Mouse (Mus musculus) CD4-positive, CD25-positive, alpha-beta regulatory T cell, adult 4 months (primary cell): ENCODE measurements at regions not wholly inside any gene's neighbourhood (a gene's known extent, or its start where the extent isn't known, plus 50 kb on each side); places are given as distances from the start of the nearest gene placed in this dataset.

Experiments
- ATAC-seq: one replicate; pipeline ENCODE4 v1.8.0; 2017

DNA sequence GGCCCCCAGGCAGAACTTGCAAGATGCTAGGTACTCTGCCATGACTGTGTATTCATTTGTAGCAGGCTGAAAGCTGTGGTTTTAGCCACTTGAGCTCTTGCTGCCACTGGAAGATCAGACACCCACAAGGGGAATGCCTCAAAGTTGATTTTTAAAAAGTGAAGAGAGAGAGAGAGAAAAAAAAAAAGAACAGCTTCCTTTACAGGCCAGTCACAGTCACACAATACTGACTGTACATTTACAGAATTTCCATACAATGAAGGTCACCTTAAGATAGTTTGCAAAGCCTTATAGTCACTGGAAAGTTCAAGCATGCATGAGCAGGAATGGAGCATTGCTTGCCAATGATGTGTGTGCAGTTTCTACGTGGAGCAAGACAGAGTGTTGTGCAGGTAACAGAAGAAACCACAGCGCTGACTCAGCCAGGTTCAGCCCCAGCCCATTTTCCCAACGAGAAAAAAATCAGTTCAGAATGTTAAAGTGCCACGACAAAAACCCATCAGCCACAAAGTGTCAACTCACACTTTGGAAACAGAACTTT lies 109.3 kb upstream of the Ado start:
- peak; percentile 50 for ATAC-seq

DNA sequence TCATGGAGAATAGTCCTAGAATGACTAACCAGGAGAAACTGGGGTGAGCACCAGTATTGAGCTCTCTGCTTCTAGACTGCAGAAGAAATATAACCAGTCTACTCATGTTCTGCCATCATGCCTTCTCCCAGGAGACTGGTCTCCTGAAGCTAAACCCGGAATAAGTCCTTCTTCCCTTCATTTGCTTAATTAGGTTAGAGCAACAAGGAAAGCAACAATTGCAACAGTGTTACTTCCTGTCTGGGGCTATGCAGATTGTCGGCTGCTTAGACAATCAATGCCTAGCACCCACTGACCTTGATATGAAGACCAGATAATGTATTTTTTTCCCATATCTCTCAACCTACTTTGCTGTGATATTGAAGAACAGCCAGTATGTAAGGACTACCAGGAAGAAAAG lies 108.5 kb upstream of the Ado start:
- peak; percentile 47 for ATAC-seq

DNA sequence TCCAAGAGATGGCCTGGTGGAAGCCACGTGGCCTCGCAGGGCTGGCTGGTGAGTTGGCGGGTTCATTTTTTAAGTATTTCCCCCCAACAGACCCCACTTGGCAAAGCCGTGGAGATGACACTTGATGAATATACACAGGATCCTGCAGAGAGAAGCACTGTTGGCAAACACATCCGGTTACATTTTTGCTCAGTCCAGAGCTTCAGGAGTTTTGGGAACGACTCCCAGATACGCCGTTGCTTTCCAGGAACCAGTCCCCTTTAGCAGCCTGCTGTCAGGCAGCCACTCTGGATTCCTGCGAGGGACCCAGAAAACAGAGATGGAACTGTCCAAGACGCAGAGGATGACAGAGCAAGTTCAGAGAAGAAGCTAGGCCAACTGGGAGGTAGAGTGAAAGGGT lies 105.8 kb upstream of the Ado start:
- ATAC-seq = no peak

DNA sequence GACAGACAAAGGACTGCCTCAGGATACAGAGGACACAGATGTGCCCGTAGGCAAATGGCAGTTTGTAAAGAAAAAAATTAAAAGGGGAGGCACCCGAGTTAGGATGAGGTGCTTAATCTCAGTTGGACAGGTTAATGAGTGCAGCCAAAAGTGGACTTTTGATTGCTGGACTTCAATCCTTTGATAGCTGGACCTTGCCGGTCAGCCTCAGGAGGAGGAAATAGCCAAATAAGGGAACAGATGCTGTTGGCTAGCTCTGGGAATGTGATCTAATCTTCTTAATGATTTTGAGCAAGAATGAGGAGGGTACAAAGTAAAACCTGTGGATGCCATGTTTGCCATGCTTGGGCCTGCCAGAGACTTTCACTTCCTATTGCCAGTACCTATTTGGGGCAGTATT lies 103.5 kb upstream of the Ado start:
- no peak for ATAC-seq

DNA sequence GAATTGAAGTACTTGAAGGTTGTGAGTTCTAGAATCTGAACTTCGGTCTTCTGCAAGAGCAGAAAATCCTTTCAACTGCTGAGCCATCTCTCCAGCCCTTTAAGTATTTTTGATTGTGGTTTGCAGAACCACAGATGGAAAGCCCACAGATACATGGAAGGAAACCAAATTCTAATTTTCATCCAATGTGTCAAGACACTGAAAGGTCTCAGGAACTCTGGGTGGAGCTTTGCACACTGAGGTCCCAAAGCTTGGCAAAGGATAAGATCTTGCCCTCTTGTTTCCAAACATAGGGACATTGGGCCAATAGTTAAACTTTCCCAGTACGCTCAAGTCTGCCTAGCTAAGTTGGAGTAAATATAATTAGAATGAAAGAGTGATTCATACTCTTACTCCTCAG lies 102.6 kb upstream of the Ado start:
- no peak for ATAC-seq

DNA sequence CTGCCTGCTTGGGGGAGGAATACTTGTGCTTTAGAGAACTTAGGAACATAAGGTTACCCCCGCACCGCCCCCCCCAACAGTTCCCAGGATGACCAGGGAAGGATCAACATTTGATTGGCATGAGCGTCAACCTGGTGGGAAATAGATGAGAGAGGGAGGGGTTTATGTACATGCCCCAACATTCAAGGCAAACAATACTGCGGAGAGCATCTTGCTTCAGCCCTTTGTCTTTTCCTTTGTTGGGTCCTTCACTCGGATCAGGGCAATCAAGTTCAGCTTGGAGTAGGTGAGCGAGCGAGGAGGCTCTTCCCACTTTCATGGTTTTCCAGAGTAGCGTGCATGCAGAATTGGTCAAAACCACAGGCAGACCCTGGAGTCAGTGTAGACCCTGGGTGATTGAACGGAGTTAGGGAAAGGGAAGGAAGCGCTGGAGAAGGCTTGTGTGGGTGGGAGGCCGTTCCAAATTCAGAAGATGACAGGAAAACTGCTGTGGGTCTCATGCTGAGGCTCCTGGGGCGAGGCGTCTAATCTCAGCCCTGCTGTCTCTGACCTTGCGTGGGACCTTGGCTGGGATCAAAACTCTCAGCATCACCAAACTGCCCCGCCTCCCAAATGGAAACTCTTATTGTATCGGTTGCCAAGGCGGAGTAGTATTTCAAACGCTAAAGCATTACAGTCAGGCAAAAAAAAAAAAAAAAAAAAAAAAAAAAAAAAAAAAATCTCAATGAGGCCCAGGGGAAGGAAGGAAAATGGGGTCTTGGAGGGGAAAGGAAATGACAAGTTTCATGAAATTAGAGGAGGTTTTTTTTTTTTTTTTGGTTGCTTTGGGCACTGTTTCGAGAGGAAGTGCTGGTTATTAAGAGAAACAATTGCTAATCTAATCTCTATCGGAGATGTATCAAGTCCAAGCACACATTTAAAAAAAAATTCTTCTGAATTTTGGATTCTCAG lies 99.3 kb upstream of the Ado start:
- peak; percentile 40 for ATAC-seq

DNA sequence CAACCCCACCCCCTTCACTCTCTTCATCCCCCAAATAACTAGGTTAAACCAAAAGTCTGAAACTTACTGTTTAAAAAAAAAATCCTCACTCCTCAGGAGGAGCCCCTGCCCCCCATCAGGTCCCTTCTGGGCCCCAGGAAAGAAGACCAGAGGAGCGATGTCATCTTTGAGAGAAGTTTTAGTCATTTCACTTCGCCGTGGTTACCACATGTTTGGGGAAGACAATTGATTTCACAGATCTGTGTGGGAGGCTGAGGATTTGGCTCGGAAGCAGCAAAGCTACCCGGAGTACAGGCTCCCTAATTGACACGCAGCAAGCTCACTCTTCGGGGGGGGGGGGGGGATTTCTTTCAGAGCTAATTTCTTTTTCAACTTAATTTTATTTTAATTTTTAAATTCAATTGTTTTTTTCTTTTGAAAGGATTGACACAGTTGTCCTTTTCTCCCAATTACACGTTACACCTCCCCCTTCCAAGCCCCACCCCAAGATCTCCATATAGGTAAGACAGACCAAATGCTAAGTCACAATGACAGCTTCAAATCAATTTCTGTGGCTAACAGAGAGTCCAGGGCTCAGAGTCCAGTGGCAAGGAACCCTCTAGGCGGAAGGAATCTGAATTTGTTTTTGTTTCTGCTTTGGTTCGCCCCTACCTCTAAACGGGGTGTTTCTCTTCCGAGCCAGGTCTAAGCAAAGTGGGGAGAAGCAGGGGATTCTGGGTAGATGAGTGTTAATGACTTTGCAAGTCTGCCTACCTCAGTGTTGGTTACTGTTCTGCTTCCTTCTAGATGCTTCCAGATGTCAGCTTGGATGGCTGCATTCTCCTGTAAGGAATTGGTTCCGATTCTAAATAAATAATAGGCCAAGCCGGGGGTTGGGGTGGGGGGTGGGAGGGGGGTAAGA lies 98.2 kb upstream of the Ado start:
- ATAC-seq = peak; percentile 70

DNA sequence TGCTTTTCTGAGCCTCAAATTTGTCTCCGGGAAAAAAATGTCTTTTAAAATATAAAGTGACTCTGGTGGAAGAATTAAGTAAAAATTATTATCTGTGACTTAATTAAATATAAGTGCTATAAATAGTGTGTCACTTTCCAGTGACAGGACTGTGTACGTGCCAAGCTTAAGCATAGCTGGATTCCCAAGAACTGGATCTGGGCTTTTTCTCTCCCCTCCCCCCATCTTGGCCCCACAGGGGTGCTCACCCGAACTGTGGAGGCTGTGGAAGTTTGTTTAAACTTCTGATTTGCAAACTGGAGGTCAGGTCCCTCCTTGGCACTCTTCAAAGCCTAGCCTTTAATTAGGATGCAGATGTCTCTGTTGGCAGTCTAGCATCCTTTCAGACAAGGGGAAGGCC lies 97.1 kb upstream of the Ado start:
- ATAC-seq = no peak

DNA sequence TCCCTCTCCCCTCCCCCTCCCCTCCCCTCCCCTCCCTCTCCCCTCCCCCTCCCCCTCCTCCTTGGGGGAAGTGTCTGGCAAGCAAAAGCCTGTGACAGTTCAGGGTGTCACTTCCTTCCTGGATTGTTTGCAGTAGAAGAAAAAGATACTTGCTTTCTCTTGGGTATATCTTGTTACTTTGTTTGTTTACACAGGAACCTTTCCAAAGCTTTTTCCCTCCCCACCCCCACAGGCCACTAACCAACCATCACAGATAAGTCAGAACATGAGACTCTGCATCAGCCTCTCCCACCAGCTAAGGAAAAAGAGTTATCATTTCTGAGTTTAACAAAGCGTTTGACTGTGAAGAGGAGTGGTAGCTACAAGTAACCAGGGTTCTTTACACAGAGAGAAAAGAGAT lies 95.5 kb upstream of the Ado start:
- peak; percentile 54 for ATAC-seq

DNA sequence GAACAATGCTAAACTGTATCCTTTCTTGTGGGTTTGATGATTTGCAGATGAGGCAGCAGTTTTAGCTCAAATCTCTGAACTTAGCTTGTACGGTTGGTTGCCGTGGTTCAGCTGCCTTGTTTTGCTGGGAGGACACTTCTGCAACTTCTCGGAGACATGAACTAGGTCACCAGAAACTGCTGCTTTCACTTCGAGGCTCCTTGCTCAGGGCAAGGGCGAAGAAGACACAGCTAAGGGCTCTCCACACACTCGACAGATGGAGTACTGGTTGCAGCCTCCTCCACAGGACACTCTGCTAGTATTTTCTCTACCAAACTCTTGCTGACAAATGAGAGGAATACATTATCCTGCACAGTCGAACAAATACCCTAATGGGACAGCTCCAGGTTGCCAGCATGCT lies 94.9 kb upstream of the Ado start:
- peak; percentile 25 for ATAC-seq

DNA sequence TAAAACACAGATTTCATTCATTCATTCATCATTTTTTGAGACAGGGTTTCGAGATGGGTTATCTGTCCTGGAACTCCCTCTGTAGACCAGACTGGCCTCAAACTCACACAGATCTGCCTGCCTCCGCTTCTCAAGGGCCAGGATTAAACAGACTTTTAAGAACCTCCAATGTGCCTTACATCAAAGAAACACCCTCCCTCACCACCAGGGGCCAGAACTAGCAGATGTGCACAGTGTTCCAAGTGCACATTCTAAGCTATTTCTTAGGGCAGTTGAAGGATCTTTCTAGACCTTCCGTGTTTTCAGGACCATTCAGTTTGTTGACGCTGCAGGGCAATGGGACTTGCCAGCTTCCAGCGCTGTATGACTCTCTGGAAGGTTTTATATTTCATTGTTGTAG lies 88.6 kb upstream of the Ado start:
- ATAC-seq = peak; percentile 68

DNA sequence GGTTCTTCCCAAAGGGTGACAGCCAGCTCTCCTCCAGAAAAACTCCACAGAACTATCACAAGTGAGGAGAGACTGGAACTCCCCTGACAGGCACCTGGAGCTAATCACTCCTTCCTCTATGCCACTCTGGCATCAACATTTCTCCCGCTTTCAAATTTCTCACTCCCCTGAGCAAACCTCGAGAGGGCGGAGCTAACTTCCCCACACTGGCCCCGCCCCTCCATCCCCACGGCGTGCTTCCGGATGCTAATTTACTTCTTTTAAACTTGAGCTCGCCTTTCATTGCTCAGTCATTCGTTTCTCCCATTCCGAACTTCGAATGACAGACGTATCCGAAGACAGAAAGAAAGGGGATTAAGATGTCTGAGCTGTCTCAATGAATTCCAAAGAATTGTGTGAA lies 87.8 kb upstream of the Ado start:
- ATAC-seq = peak; percentile 91

DNA sequence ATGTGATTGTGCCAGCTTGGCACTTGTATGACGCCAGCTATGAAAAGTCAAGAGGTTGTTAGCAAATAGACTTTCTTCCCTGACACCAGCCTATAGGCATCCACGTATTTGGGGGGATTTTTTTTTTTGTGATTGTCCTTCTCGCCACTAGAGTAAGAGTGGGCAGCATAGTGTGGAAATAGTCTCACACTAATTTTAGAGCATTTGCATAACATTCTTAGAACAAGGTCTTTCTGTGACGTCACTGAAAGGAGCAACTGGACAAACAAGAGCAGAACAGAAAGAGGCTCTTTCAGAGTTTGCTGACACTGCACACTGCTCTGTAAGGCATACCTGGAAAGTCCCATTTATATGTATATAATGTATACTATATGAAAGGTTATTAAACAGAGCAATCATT lies 86.0 kb upstream of the Ado start:
- no peak for ATAC-seq

DNA sequence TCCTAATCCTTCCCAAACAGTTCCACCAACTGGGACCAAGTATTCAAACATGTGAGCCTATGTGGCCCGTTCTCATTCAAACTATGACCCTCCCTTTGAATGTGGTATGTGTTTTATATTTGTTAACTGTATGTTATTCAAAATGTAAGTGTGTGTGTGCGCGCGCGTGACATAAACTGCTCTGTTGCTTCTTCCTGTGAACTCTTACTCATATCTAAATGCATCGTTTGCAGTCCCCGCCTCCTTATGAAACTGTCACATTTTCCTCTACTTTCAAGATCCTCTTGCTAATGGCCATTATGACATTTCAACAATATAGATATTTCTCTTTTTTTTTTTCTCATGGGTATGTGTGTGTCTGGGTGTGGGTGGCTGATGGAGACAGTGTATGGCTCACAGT lies 84.3 kb upstream of the Ado start:
- no peak for ATAC-seq

DNA sequence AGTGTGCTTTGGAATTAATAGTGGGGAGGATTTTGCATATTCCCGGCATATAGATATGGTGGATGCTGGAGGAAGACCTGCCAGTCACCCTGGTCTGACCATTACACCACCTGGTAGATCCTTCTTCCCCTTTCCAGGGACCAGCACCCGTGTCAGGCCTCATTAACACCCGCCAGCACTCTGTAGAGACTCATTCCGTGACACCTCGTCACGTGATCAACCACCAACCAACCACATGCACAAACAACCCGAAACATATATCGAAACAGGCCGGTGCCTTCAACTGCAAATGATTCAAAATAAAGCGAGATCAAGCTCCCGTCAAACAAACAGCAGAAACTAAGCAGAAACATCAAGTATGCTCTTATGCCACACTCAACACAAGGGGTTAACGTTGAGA lies 74.6 kb upstream of the Ado start:
- ATAC-seq = no peak

DNA sequence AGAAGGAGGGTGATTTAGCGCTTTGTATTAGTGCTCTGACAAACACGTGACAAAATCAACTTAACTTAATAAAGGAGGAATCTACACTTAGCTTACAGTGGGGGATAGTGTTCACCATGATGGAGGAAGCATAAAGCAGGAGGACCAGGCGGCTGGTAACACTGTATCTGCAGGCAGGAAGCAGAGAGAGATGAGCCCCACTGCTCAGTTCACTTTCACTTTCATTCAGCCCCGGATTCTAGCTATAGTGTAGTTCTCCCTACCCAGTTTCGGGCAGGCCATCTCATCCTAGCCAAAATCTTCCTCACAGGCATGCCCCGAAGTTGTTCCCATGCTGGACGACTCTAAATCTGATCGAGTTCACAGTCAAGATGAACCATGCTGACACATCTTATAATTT lies 71.3 kb upstream of the Ado start:
- ATAC-seq = peak; percentile 100

DNA sequence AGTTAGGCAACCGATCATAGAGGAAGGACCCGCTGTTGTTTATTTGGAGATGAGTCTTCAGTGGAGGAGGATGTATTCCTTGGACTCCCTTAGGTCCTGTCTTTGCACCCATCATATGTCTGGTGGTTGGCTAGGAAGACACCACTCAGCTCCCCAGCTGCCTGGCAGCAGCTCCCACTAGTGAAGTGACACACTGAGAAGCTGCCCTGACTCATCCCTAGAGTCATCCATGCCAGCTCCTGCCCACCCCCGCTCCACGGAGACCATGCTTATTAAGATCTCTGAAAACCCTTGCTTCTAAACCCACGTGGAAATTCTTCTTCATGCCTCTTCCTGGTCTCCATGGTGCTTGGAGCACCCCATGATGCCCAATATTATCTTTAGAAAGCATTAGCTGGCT lies 69.4 kb upstream of the Ado start:
- ATAC-seq = no peak

DNA sequence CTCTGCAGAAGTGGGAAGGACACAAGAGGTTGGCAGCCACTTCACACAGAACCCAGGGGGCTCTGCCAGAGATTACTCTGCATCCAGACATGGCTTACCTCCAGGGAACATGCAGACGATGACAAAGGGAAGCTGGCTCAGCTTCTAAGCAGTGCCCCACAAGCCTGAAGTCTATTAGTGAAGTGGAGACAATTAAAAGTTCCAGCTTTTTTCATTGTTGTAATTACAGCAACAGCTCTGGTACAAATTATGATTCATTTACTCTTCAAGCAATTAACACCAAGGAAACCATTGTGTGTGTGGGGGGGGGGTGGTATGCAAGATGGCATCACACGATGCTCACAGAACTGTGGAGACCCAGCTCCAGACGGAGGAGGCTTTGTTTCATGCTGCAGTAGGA lies 66.3 kb upstream of the Ado start:
- no peak for ATAC-seq

DNA sequence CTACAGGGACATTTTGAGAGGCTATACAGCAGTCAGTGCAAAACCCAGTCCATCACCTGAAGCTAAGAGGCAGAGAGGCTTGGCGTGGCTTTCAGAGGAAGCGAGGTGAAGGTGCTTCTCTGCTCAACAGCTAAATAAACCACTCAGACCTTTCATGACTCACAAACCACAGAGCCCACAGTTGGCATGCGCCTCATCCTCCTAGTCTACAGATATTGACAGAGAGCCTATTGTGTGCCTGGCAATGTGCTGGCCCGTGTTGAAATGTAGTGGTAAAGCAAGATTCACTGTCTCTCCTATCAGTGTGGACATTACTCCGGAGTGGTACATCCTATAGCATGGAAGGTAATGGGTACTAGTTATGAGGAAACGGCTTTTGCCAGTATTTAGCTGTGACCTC lies 61.9 kb upstream of the Ado start:
- peak; percentile 92 for ATAC-seq

DNA sequence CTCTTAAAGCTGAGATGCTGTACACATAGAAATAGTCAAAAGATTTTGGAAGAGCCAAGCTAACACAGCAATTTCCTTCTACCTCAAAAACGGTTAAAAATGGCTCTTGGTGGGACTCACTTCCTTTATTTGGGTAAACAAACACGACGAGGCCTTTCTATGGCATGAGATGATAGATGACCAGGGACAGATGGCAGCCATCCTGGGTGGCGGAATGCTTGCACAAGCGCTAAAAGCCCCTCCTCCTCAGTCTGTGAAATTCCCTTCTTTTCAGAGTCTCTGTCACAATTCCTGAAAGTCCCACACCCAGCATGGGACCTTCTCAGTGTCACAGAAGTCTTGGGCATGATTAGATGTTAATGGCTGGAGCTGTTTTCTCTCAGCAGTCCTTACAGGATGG lies 59.3 kb upstream of the Ado start:
- no peak for ATAC-seq

DNA sequence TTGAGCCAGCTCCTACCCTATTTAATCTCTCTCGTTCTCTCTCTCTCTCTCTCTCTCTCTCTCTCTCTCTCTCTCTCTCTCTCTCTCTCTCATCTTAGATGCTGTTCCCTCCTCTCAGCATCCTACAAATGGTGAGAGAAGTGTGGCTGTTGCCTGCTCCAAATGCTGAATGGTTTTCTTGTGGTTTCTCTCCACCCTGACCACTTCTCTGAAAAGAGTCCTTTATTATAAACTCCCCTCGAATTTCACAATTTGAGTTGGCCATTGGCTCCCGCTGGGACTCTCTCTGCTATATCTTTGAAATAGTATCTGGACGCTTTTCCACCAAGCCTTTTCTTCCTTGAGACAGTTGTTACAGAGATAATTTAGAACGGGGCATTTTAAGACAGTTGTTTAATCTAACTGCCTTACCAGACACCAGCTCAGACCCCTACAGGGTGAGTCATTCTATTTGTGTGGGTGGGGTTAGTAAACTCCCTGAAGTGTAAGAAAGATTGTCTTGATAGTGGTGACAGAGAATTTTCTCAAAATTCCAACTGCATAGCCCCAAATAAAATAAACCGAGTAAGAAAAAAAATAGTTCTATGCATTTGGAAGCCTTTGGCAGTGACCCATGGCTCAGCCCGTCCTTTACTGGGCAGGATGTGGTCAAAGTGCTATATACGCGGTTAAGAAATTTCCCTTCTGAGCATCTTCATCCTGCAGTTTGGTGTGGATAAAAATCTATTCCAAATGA lies 58.7 kb upstream of the Ado start:
- ATAC-seq = peak; percentile 52

DNA sequence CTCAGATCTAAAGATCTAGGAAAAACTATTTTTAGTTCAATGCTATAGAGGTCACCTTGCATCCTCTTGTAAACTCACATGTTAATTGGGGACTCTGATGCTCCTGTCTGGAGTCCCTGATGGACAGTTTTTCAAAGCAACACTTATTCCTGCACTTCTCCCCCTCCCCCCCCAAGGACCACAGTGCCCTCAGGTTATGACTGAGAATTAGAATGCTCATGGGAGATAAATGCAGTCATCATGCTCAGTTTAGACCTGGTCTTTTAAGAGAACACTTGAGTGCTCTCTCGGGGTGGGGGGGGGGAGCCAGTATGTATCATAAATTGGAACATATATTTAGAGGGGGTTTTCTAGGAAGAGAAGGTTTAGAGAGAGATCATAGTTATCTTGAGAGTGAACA lies 58.0 kb upstream of the Ado start:
- no peak for ATAC-seq

DNA sequence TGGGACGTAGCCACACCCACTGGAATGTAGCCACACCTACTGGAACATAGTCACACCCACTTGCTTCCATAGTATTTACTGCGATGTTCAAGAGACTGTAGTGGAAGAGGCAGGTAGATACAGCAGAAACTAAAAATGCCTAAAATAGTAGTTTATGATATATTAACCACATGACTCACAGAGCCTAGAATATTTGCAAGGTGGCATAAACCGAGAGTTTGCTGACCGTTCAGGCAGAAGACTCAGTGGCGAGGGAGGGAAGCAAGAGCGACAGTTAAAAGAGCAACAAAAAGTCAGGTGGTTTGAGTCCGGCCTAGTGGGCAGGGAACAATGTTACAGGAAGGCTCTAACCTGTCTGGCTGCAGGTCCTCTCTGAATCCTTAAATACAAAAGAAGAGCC lies 50.6 kb upstream of the Ado start:
- ATAC-seq = no peak
